Mouse (Mus musculus) embryo, embryonic 10 days (tissue): ENCODE results near the gene Plxna4.

Source experiments
- DNase-seq: peaks from one replicate; pipeline ENCODE4 v3.0.0-alpha.2; 2015; ENCODE audit warnings: low spot score

Plxna4 gene

GRCm38 (mm10) chr6:32251674-32252073 lies 336.3 kb downstream of the Plxna4 start:
- no peak for DNase-seq

- DNase-seq, result no peak
Measured at GRCm38 (mm10) chr6:32246036-32246435, 342.0 kb downstream of the Plxna4 start.

- no peak for DNase-seq
Measured at GRCm38 (mm10) chr6:32243040-32243439, 345.0 kb downstream of the Plxna4 start.

GRCm38 (mm10) chr6:32231383-32231782 lies 356.6 kb downstream of the Plxna4 start:
- no peak for DNase-seq

DNA sequence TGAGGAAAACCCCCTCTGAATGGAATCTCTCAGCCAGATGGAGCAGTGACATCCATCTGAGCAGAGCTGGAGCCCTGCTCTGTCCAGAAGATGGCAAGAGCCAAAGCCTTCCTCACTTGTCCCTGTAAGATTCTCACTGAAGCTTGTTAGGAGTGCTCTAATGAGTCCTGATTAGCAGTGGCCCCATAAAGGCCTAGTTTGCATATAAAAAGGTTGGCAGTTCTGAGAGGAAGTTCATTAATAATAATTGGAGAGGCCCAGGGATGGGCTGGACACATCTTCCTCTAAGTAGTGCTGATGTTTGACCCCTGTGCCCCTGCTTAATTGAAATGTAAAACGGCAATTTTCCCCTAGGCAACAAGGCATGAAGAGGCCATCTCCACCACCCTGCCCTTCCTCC lies 361.4 kb downstream of the Plxna4 start:
- no peak for DNase-seq

GRCm38 (mm10) chr6:32224007-32224703 lies 363.8 kb downstream of the Plxna4 start:
- DNase-seq, result no peak

DNA sequence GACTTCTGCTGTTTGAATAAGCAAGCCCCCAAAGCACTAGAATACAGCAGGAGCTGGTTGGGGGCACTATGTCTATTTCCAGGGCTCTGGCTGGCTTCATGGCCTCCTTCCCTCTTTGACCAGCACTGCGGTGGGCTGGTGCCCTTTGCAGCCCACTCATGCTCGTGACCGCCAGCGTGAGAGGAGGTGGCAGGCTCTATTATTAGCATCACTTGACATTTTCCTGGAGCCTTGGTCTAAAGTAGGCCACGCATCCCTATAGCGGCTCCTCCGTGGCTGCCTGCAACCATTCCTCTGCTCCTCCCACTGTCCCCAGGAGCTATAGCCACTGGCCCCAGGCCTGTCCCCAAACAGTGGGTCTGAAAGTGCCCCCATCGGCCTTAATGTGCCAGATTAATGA lies 367.2 kb downstream of the Plxna4 start:
- no peak for DNase-seq

DNA sequence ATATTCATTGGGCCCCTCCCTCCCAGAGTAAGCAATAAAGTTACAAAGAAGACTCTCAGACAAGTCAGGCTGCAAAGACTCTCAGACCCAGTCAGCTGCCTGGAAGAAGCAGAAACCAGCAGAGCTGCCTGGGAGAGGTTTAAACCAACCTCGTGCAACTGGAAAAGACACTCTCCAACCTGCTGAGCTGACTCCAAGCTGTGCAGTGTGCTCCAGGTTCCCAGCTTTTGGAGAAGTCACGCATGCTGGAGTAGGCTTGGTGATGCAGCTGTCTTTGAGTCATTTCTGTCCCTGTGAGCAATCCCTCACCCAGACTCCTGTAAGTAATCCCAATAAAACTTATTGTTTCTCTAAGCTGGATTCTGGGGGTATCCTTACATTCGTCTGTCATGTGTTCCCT lies 369.4 kb downstream of the Plxna4 start:
- DNase-seq, result no peak

- no peak for DNase-seq
Measured at GRCm38 (mm10) chr6:32212439-32212838, 375.6 kb downstream of the Plxna4 start.

DNA sequence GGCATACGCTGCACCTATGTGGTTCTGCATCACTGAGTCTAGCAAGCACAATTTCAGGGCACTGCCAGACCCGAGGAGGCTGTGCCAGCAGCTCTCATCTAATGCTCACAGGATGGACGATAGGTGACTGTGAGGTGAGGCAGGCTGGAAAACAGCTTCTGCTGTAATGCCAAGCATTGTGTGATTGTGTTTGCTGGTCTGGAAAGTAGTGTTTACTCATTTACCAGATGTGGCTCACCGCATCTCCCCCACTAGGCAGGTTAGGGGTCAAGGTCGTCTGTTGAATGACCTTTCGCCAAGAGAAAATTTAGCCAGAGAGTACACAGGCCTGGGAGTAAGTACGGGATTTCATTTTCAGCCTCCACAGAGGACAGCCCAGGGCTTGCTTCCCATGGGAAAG lies 377.9 kb downstream of the Plxna4 start:
- no peak for DNase-seq

DNA sequence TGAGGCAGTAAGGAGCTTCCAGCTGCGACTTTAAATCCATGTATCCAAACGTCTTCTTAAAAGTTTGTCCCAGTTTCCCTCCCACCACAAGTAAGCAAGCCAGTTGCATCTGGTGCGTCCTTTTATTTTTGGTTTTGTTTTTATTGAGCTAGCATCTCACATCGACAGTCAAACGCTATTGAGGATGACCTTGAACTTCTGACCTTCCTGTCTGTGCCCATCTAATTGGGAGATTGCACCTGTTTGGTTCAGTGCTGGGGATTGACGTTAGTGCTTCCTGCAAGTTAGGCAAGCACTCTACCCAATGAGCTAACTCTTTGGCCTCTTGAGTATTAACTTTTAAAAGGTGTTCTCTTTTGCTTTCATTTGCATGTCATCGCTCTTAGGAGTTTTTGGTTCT lies 379.0 kb downstream of the Plxna4 start:
- DNase-seq, result no peak

DNA sequence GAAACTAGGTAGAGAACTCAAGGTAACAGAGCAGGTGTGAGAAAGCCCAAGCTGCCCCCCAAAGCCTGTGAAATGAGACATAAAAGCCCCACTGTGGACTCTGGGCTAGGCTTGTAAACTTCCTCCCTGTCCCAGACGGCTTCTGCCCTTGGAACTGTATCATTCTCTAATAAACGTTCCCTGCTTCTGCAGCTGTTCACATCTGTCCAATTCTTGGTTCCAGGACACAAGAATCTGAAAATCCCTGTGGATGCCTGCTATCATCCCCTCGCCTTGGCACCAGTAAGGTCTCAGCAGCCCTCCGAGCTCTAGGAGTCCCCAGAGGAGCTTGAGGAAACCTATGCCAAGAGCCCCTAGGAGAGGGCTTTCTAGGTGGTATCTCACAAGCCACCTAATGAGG lies 383.7 kb downstream of the Plxna4 start:
- no peak for DNase-seq

DNA sequence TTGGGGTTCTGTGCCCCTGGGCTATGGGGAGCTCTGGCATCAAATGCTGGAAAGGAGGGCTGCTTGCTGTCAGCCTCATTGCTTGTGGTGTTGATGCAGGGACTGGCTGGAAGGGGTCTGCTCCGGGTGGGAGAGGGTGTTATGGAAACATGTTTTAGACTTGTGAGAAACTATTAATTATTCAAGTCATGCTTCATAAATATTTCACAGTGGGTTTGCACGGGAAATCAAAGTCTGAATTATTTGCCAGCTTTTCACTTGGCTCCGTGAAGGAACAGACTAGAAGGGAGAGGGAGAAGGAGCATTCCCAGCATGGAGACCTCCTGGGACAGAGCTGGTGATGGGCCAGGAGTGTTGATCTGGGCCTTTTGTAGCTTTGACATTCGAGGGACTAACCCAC lies 384.6 kb downstream of the Plxna4 start:
- DNase-seq, result no peak

DNA sequence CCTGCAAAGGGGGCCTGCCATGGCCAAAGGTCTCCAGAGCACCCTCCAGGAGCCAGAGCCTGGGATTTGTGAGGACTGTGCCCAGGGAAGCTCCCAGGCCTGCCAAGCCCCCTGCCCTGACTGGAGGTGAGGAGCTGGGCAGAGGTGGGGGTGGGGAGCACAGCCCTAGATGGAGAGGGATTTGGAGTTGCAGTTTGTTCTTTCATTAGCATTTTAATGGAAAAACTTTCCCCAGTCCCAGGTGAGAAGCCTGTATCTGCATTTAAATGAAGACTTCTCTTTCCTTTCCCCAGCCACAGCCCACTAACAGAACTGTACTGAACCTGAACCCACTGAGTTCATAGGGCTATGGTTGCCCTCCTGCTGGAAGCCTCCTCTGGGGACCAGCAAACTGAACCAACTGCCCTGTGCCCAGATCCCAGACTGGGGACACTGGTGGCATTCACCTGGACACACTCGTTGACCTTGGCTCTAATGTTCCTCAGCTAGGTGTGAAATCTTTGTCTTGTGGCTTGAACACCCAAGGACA lies 385.3 kb downstream of the Plxna4 start:
- no peak for DNase-seq

DNA sequence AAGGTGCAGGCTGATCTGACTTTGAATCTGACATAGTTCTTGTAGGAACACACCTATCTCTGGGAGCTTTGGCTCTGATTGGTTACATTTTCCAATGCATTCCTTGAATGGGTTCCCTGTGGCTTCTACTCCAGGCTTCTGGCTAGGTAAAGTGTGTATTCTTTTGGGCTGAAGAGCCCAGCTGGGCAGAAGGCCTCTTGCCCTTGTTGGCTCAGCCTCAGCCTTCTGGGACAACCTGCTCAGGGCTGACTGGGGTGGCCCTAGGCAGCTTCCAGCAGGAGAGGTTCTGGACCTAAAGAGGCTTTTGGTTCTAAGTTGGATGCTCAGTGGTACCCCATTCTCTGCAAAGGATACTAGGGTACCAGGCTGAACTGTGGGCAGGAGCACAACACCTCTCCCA lies 386.5 kb downstream of the Plxna4 start:
- DNase-seq, result no peak

DNA sequence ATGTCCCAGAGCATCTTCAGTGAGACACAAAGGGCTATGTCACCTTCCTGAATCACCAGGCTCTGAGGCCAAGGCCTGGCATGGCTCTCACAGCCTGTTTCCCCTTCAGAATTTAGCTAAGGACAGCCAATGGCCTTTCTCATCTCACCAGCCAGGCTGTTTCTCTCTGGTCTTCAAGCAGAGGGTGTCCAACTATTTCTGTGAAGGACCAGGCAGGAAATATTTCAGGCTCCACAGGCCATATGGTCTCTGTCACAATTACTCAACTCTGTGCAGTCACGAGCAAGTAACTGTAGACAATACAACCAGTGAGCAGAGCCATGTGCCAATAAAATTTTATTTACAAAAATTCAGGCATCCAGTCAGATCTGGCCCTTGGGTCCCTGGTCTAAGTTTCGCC lies 388.4 kb downstream of the Plxna4 start:
- DNase-seq, result no peak

DNA sequence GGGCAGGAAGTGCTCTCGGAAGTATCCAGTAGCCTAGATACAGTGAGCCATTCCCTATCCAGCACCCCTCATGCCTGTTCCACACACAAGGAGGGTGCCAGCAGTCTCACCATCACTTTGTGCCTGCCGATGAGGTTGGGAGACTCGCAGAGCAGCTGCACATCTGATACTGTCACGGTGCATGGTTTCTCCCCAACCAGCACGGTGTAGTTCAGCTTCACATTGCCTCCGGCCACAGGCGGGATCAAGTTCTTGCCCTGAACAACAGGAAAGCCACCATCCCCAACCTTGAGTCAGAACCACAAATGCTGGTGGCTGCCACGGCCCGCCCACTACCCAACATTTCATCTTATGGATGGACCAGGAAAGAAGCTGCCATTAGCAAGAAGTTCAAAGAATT lies 391.1 kb downstream of the Plxna4 start:
- no peak for DNase-seq

DNA sequence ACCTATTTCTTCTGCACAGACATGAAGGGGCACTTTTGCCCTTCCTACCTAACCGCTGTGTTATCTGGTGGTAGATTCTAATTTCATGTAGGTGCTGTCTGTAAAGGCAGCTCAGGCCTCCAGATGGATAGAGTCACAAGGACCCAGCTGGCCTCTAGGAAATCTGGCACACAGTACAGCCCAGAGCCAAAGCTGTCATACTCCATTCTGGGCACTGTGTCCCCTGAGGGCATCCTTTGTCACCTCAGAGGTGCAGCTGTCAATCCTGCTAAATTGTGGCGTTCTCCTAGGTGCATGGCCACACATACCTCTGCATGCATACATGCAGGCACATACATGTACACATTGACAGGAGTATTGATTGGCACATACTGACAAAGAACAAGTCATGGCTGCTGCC lies 394.9 kb downstream of the Plxna4 start:
- DNase-seq, result no peak

DNA sequence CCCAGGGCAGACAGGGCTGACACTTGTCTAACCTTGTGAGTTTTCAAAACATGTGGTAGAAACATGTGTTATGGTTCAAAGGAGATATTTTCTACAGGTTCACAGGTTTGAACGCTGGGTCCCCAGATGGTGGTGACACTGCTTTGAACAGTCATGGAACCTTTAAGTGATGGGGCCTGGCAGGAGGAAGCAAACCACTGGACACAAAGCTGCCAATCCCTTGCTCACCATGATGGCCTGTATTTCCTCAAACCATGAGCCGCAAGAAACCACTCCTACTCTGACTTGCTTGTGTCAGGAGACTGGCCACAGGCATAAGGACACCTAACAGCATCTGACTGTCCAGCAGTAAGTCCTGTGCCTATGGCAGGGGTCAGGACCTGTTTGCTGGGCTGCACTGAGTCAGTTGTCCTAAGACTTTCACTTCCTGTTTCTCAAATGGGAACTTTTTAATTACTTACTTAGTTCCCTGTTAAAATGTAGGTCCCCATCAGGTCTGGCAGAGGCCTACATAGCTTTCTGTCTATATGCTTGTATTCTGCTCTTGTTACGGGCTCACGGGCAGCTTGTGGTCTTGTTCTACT lies 403.5 kb downstream of the Plxna4 start:
- DNase-seq, result no peak

GRCm38 (mm10) chr6:32183651-32184185 lies 404.3 kb downstream of the Plxna4 start:
- no peak for DNase-seq

GRCm38 (mm10) chr6:32180012-32180358 lies 408.0 kb downstream of the Plxna4 start:
- no peak for DNase-seq

DNA sequence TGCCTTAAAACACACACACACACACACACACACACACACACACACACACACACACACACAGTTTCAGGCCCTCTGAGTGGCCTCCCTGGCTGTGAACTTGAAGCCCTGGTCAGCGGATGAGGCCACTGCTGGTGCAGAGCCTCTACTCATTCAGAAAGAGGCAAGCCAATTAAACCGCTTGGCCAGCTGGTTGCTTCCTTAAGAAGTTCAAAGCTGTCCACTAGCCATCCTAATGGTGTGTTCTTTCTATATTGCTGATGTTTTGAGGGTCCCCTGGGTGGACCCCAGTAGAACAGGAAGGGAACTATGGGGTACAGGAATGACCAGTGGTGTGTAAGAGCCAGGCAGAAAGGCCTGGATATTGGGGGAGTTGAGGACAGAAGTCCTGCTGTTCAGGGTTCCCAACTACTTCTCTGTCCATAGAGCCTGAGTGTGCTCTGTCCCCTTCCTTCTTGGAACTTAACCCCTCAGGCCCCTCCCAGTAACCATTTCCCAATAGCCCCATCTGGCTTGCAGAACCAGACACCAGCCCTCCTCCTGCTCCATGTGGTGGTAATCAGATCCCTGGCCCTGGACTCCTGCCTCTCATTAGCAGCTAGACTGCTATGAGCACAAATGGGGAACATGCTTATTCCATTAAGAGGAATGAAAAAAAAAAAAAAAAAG lies 408.5 kb downstream of the Plxna4 start:
- peak; percentile 75 for DNase-seq

GRCm38 (mm10) chr6:32177905-32178304 lies 410.1 kb downstream of the Plxna4 start:
- DNase-seq, result no peak
